Mouse (Mus musculus): ENCODE results near the gene Melk.

DNA sequence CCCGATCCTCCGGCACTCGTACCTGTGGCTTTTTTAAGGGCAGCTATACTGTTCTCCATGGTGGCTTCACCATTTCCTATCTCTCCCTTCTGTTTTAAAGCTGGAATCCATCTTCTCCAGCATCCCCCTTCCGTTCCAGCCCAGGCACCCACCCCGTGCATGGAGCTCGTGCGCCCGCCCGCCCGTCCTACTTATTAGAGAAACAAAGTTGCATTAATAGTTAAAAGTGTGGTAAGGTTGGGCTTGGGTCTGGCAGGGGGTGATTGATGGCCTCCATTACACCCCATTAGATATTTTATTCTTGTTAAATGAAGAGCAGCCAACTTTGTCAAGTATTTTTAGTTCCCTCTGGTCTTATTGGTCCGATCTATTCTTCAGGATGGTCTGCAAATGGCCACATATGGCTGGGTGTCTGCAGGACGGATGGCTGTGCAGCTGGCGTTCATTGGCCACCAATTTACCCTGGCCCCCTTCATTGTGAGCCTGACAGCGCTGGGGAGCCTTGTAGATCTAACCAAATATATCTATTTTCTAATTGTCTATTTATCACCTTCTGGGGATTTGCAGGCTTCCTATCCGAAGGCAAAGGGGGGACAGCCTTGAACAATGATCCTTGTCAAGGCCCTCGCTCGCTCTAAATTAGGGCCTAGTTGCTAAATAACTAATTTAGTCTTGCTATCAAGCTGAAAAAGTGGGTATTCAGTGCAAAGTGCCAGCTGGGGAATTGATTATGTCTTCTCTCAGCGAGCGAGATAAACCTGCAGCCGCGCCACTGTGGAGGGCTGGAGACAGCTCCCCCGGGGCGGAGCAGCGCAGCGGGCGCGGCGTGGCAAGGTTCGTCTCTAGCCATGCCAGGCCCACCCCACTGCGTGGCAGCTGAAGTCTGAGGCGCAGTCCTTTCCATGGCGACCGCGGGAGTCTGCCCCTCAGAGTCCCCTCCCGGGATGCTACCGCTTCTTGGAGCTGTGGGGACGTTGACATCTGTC lies 91.8 kb downstream of the Melk start:
- TF ChIP-seq POLR2A (IDR thresholded peaks at IDR 0.05; ENCODE audit: extremely low read depth, insufficient read depth, low read length): no peak
- TF ChIP-seq CTCF (IDR thresholded peaks at IDR 0.05; ENCODE audit: extremely low read depth, insufficient read depth, low read length): no peak
